Mouse (Mus musculus): ENCODE data around the gene Msantd2. TPM values are rescaled to one million over a fixed set of nuclear protein-coding genes. Genes with fewer than 3 reads are reported as not detected.

The Msantd2 gene
- polyA plus RNA-seq, 1 experiment from 2014 or later = 21.7 TPM

DNA sequence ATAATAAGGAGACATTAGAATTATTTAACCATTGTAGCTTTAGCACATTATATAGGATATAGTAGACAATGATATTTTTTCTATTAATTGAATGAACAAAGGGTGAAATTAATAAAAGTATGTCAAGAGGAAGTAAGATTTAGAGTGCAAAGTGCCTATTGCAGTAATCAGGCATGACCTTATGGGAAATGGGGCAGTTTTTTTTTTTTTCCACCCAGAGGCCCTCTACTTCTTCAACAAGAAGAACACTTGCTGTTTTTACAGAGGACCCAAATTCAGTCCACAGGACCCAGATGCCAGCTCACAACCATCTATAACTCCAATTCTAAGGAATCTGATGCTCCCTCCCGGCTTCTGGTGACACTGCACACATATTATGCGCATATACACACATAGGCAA, 71.5 kb downstream of the Msantd2 start:
- Histone ChIP-seq H3K4me1 (replicated peaks) (peaks cover 2% of the 10 kb centered on the region), H3K9me3 (replicated peaks) (no peaks in the 10 kb centered on the region), H3K27ac (ENCODE audit: poor library complexity, severe bottlenecking) (no peak overlapping the region), H3K9ac (no peak overlapping the region), H3K27me3 (replicated peaks) (peaks cover 4% of the 10 kb centered on the region; the same call in 1 of the 2 replicates), H3K4me2 (no peak overlapping the region), H3K36me3 (no peaks in the 10 kb centered on the region), H3K4me3 (no peak overlapping the region)
- 88% methylated on average over 2 of the region's 2 CpGs for WGBS
- ATAC-seq (ENCODE audit: insufficient number of reproducible peaks, low FRiP score) = no peak

- Histone ChIP-seq H3K27ac (ENCODE audit: poor library complexity, severe bottlenecking) (no peak overlapping the region), H3K4me2 (no peak overlapping the region), H3K4me1 (replicated peaks) (peaks cover 15% of the 10 kb centered on the region), H3K4me3 (no peak overlapping the region), H3K27me3 (replicated peaks) (0 out of 2 replicates have a peak, but pooled peaks cover 3% of the 10 kb centered on the region), H3K9ac (no peak overlapping the region), H3K9me3 (replicated peaks) (no peaks in the 10 kb centered on the region), H3K36me3 (no peaks in the 10 kb centered on the region)
- no peak for ATAC-seq (ENCODE audit: insufficient number of reproducible peaks, low FRiP score)
- WGBS = 52% methylated on average over 1 of the region's 1 CpGs
Observed at GRCm38 (mm10) chr9:37563805-37564204, 74.7 kb downstream of the Msantd2 start.

- WGBS = 72% methylated on average over 2 of the region's 2 CpGs
- no peak overlapping the region for H3K9ac ChIP-seq
- no peaks in the 10 kb centered on the region for H3K9me3 ChIP-seq (replicated peaks)
- H3K4me3 ChIP-seq = no peak overlapping the region
- 0 out of 2 replicates have a peak, but pooled peaks cover 3% of the 10 kb centered on the region for H3K27me3 ChIP-seq (replicated peaks)
- H3K27ac ChIP-seq (ENCODE audit: poor library complexity, severe bottlenecking) = no peak overlapping the region
- H3K4me1 ChIP-seq (replicated peaks) = peaks cover 27% of the 10 kb centered on the region
- ATAC-seq (ENCODE audit: insufficient number of reproducible peaks, low FRiP score) = no peak
- no peak overlapping the region for H3K4me2 ChIP-seq
- no peaks in the 10 kb centered on the region for H3K36me3 ChIP-seq
Observed at GRCm38 (mm10) chr9:37567019-37567418, 77.9 kb downstream of the Msantd2 start.

DNA sequence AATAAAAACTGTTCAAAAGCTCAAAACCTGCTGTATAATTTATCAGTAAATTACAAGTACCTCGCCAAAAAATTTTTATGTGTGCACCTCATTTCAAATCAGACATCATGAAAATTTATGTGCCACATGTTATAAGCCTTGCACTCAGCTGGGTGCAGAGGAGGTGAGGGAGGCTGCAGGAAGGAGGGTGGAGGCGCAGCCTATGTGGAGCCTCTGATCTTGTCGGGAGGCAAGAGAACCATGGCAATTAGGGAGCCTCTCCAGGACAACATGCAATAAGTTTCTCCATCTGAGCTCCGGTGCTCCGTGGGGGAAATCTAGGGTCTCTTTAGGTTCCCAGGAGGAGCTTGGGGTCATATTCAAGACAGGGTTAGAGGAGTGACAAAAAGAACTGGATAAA, 78.3 kb downstream of the Msantd2 start:
- WGBS = 52% methylated on average over 5 of the region's 5 CpGs
- Histone ChIP-seq H3K4me2 (peak overlapping the region; percentile 55), H3K27ac (ENCODE audit: poor library complexity, severe bottlenecking) (no peak overlapping the region), H3K9me3 (replicated peaks) (no peaks in the 10 kb centered on the region), H3K27me3 (replicated peaks) (0 out of 2 replicates have a peak, but pooled peaks cover 3% of the 10 kb centered on the region), H3K4me3 (no peak overlapping the region), H3K4me1 (replicated peaks) (peaks cover 31% of the 10 kb centered on the region), H3K9ac (no peak overlapping the region), H3K36me3 (no peaks in the 10 kb centered on the region)
- ATAC-seq (ENCODE audit: insufficient number of reproducible peaks, low FRiP score) = no peak

GRCm38 (mm10) chr9:37567892-37568604, 78.9 kb downstream of the Msantd2 start:
- H3K4me3 ChIP-seq = no peak overlapping the region
- no peak for ATAC-seq (ENCODE audit: insufficient number of reproducible peaks, low FRiP score)
- H3K9me3 ChIP-seq (replicated peaks) = no peaks in the 10 kb centered on the region
- no peaks in the 10 kb centered on the region for H3K36me3 ChIP-seq
- peak overlapping the region; percentile 55 for H3K4me2 ChIP-seq
- H3K9ac ChIP-seq = 0 out of 2 replicates have a peak overlapping the region, but pooled peaks have one; percentile 19
- WGBS = 22% methylated on average over 15 of the region's 15 CpGs
- H3K4me1 ChIP-seq (replicated peaks) = peaks cover 36% of the 10 kb centered on the region
- H3K27ac ChIP-seq (ENCODE audit: poor library complexity, severe bottlenecking) = no peak overlapping the region
- 0 out of 2 replicates have a peak, but pooled peaks cover 3% of the 10 kb centered on the region for H3K27me3 ChIP-seq (replicated peaks)

DNA sequence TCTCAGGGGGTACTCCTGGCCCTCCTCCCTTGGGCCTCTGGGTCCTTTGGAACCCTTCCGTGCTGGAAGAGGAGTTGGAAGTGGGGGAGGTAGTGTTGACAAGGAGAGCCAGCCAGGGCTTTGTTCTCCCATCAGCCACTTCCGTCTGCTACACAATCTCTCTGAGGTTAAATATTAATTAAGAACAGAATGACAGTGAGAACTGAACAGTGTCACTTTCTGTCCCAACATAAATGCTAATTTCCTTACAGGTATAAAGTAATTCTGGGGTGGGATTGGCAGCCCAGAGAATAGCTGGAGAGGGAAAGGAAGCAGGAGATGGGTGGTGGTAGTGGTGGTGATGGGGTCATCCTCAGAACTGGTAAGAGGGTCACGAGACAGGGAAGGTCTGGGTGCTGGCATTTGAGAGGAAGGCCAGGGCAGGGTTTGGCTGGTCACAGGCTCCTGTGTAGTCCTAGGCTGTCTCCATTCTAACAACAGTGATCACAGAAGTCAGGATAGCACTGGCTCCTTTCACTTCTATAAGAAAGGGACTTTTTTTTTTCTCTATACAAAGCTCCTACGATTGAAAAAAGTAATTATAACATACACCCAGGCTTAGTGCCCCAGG, 79.6 kb downstream of the Msantd2 start:
- no peak overlapping the region for H3K27ac ChIP-seq (ENCODE audit: poor library complexity, severe bottlenecking)
- WGBS = 36% methylated on average over 4 of the region's 4 CpGs

GRCm38 (mm10) chr9:37569231-37569835, 80.2 kb downstream of the Msantd2 start:
- H3K4me3 ChIP-seq = no peak overlapping the region
- no peak overlapping the region for H3K9ac ChIP-seq
- no peak overlapping the region for H3K4me2 ChIP-seq
- H3K27ac ChIP-seq (ENCODE audit: poor library complexity, severe bottlenecking) = no peak overlapping the region
- WGBS = 57% methylated on average over 2 of the region's 2 CpGs
- H3K4me1 ChIP-seq (replicated peaks) = peaks cover 40% of the 10 kb centered on the region
- H3K9me3 ChIP-seq (replicated peaks) = no peaks in the 10 kb centered on the region
- H3K36me3 ChIP-seq = no peaks in the 10 kb centered on the region
- H3K27me3 ChIP-seq (replicated peaks) = 0 out of 2 replicates have a peak, but pooled peaks cover 3% of the 10 kb centered on the region
- ATAC-seq (ENCODE audit: insufficient number of reproducible peaks, low FRiP score) = no peak

More for the DNA sequence above, 79.6 kb downstream of the Msantd2 start:
- no peak for ATAC-seq (ENCODE audit: insufficient number of reproducible peaks, low FRiP score)
- Histone ChIP-seq H3K4me2 (peak overlapping the region; percentile 55), H3K4me1 (replicated peaks) (peaks cover 40% of the 10 kb centered on the region), H3K27me3 (replicated peaks) (0 out of 2 replicates have a peak, but pooled peaks cover 3% of the 10 kb centered on the region), H3K9ac (no peak overlapping the region), H3K9me3 (replicated peaks) (no peaks in the 10 kb centered on the region), H3K4me3 (no peak overlapping the region), H3K36me3 (no peaks in the 10 kb centered on the region)

GRCm38 (mm10) chr9:37572204-37572876, 83.2 kb downstream of the Msantd2 start:
- Histone ChIP-seq H3K36me3 (no peaks in the 10 kb centered on the region), H3K9me3 (replicated peaks) (no peaks in the 10 kb centered on the region), H3K9ac (no peak overlapping the region), H3K27me3 (replicated peaks) (no peaks in the 10 kb centered on the region), H3K4me3 (no peak overlapping the region), H3K4me1 (replicated peaks) (peaks cover 45% of the 10 kb centered on the region), H3K27ac (ENCODE audit: poor library complexity, severe bottlenecking) (no peak overlapping the region), H3K4me2 (no peak overlapping the region; the same call in 1 of the 2 replicates)
- ATAC-seq (ENCODE audit: insufficient number of reproducible peaks, low FRiP score) = no peak
- WGBS = 10% methylated on average over 3 of the region's 3 CpGs

Other genes with a start within 250 kb of the Msantd2 start
- gene Slc37a2, start 233.6 kb upstream of the Msantd2 start, polyA plus RNA-seq (2016; fragmentation: Nextera tagmentation; extraction: Ambion mirVana) = 1.2 and 1.5 TPM in 2 replicates
- 5.4 and 5.6 TPM in 2 replicates for gene Ccdc15, start 140.9 kb upstream of the Msantd2 start, polyA plus RNA-seq (2016; fragmentation: Nextera tagmentation; extraction: Ambion mirVana)
- 0.06 TPM in 1 of 2 replicates, not detected in the other for gene Hepacam, start 122.0 kb upstream of the Msantd2 start, polyA plus RNA-seq (2016; fragmentation: Nextera tagmentation; extraction: Ambion mirVana)
- 4.6 and 6.2 TPM in 2 replicates for gene Robo4, start 87.4 kb upstream of the Msantd2 start, polyA plus RNA-seq (2016; fragmentation: Nextera tagmentation; extraction: Ambion mirVana)
- gene Robo3, start 56.1 kb upstream of the Msantd2 start, polyA plus RNA-seq (2016; fragmentation: Nextera tagmentation; extraction: Ambion mirVana) = 0.10 and 0.20 TPM in 2 replicates
- 54.6 and 59.8 TPM in 2 replicates for gene Esam, start 38.8 kb downstream of the Msantd2 start, polyA plus RNA-seq (2016; fragmentation: Nextera tagmentation; extraction: Ambion mirVana)
- 1.6 and 1.9 TPM in 2 replicates for gene Vsig2, start 49.9 kb downstream of the Msantd2 start, polyA plus RNA-seq (2016; fragmentation: Nextera tagmentation; extraction: Ambion mirVana)
- gene Nrgn, start 63.6 kb downstream of the Msantd2 start, polyA plus RNA-seq (2016; fragmentation: Nextera tagmentation; extraction: Ambion mirVana) = 7.4 and 11.3 TPM in 2 replicates
- 11.1 and 11.4 TPM in 2 replicates for gene Siae, start 66.4 kb downstream of the Msantd2 start, polyA plus RNA-seq (2016; fragmentation: Nextera tagmentation; extraction: Ambion mirVana)
- 6.2 and 6.7 TPM in 2 replicates for gene Spa17, start 124.4 kb downstream of the Msantd2 start, polyA plus RNA-seq (2016; fragmentation: Nextera tagmentation; extraction: Ambion mirVana)
- gene Tbrg1, start 168.0 kb downstream of the Msantd2 start, polyA plus RNA-seq (2016; fragmentation: Nextera tagmentation; extraction: Ambion mirVana) = 151 and 162 TPM in 2 replicates
- 0.14 TPM in 1 of 2 replicates, not detected in the other for gene Panx3, start 179.9 kb downstream of the Msantd2 start, polyA plus RNA-seq (2016; fragmentation: Nextera tagmentation; extraction: Ambion mirVana)
- gene Olfr160, start 226.9 kb downstream of the Msantd2 start, polyA plus RNA-seq (2016; fragmentation: Nextera tagmentation; extraction: Ambion mirVana) = not detected in 2 replicates

Data from heart, embryonic 12.5 days (tissue).